Mouse (Mus musculus) myocyte (in vitro differentiated cells): ENCODE data around the gene RPS10-NUDT3.

ENCODE experiments used
- MAX ChIP-seq: IDR thresholded peaks from one replicate; pipeline ENCODE4 v1.6.1; 2011; ENCODE audit warnings: low read depth, mild to moderate bottlenecking, control low read depth
- POLR2A ChIP-seq: IDR thresholded peaks from one replicate; pipeline ENCODE4 v1.6.1; 2011; ENCODE audit warnings: low read depth, mild to moderate bottlenecking, control low read depth, moderate library complexity; ENCODE audit not compliant: insufficient read length
- TCF12 ChIP-seq: IDR thresholded peaks from one replicate; pipeline ENCODE4 v1.6.1; 2011; ENCODE audit warnings: mild to moderate bottlenecking, control low read depth; ENCODE audit not compliant: poor library complexity, insufficient read depth, severe bottlenecking
- USF1 ChIP-seq: IDR thresholded peaks from one replicate; pipeline ENCODE4 v1.6.1; 2011; ENCODE audit warnings: low read depth, mild to moderate bottlenecking, control low read depth, moderate library complexity

DNA sequence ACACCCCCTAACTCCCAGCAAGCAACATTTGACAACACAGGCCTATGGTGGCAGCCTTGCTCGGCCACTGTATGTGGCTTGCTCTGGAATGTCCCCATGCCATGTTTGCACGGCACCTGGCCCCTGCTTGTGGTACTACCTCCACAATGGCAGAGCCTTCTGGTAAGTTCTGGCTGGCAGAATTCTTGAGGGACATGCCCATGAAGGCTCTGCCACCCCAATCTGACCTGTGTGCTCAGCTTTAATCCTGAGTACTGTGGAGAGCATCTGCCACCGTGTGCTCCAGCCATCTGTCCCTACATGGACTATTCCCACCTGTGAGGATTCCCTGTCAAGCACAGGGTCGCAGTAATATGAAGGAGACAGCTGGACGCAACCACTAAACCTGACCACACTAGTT lies 34.2 kb downstream of the RPS10-NUDT3 start:
- TF ChIP-seq USF1 (no peak), TCF12 (no peak), POLR2A (no peak), MAX (no peak)
